In genomic region chr13:14618724-14619123, GRCm38 (mm10) we compare ENCODE assay signal across 8 mouse cellular contexts. TPM values are rescaled to one million over a fixed set of nuclear protein-coding genes. Genes with fewer than 3 reads are reported as not detected.
A peak's percentile ranks its signal among the peaks of the same experiment; 100 is the strongest.
DNase-seq lines count a peak whose midpoint lies in the region; ATAC-seq and TF ChIP-seq lines count a peak whose summit lies in the region.

No protein-coding gene starts in this region.

- H3K9me3 ChIP-seq in heart, embryonic 16.5 days (replicated peaks; ENCODE audit: control insufficient read depth, low read length) = no peaks in the 10 kb centered on the region
- H3K9me3 ChIP-seq in neural tube, embryonic 15.5 days (replicated peaks) = no peaks in the 10 kb centered on the region

- no peak overlapping the region for H3K4me2 ChIP-seq in heart, embryonic 16.5 days (ENCODE audit: low read depth, low read length)
- H3K4me2 ChIP-seq in neural tube, embryonic 15.5 days = no peak overlapping the region

- peak; percentile 54 to 62 for DNase-seq in adrenal gland, adult 18-20 months (ENCODE audit: low spot score in 2 of 2)
- DNase-seq in embryo, embryonic 10.5 days (ENCODE audit: low spot score) = peak; percentile 74
- peak; percentile 74 to 88 for DNase-seq in kidney, postnatal 36 days
- peak; percentile 64 for DNase-seq in lung, adult 2 months
- DNase-seq in thymus, postnatal 10 days (ENCODE audit: low spot score in 2 of 2) = peak; percentile 52 to 74

- no peaks in the 10 kb centered on the region for H3K27me3 ChIP-seq in heart, embryonic 16.5 days (ENCODE audit: control insufficient read depth, insufficient read depth, low read length)
- no peaks in the 10 kb centered on the region for H3K27me3 ChIP-seq in neural tube, embryonic 15.5 days (replicated peaks)

- no peak for TF ChIP-seq POLR2A in lung, adult 2 months (IDR thresholded peaks at IDR 0.05; ENCODE audit: borderline replicate concordance, extremely low read depth, low read depth, low read length)

- no peak overlapping the region for H3K9ac ChIP-seq in heart, embryonic 16.5 days (ENCODE audit: low read length)
- H3K9ac ChIP-seq in neural tube, embryonic 15.5 days (replicated peaks) = no peak overlapping the region

- TF ChIP-seq CTCF in lung, adult 2 months (IDR thresholded peaks at IDR 0.05; ENCODE audit: insufficient read depth, low read length) = peak; percentile 63

- 23% methylated on average over 2 of the region's 2 CpGs for WGBS in heart, embryonic 16.5 days
- 18% methylated on average over 2 of the region's 2 CpGs for WGBS in lung, adult 2 months
- 36% methylated on average over 2 of the region's 2 CpGs for WGBS in neural tube, embryonic 15.5 days

- H3K27ac ChIP-seq in heart, embryonic 16.5 days (ENCODE audit: low read length) = no peak overlapping the region
- no peak overlapping the region for H3K27ac ChIP-seq in neural tube, embryonic 15.5 days (replicated peaks)

- peak; percentile 92 for ATAC-seq in CD4-positive, CD25-positive, alpha-beta regulatory T cell, adult 4 months
- ATAC-seq in heart, embryonic 16.5 days (replicated peaks; ENCODE audit: extremely low read depth, insufficient read depth, low FRiP score) = 0 out of 2 replicates have a peak, but pooled peaks have one; percentile 52
- ATAC-seq in neural tube, embryonic 15.5 days (ENCODE audit: low FRiP score) = peak; percentile 57; the same call in 1 of the 2 replicates

- H3K36me3 ChIP-seq in heart, embryonic 16.5 days (ENCODE audit: control insufficient read depth, insufficient read depth) = peaks cover 37% of the 10 kb centered on the region
- peaks cover 50% of the 10 kb centered on the region for H3K36me3 ChIP-seq in neural tube, embryonic 15.5 days

- peaks cover 6% of the 10 kb centered on the region; the same call in 1 of the 2 replicates for H3K4me1 ChIP-seq in heart, embryonic 16.5 days (ENCODE audit: control insufficient read depth, insufficient read depth, low read length)
- H3K4me1 ChIP-seq in lung, adult 2 months (ENCODE audit: control insufficient read depth, insufficient read depth, low read length) = no peaks in the 10 kb centered on the region; the same call in 1 of the 2 replicates
- H3K4me1 ChIP-seq in neural tube, embryonic 15.5 days = peaks cover 5% of the 10 kb centered on the region; the same call in 1 of the 2 replicates

- no peak overlapping the region for H3K4me3 ChIP-seq in heart, embryonic 16.5 days (ENCODE audit: low read length)
- no peak overlapping the region for H3K4me3 ChIP-seq in lung, adult 2 months (replicated peaks; ENCODE audit: extremely low read depth, low read depth, low read length)
- no peak overlapping the region for H3K4me3 ChIP-seq in neural tube, embryonic 15.5 days (replicated peaks)

RNA-seq across cellular contexts. Expression of gene Psma2, which starts 5.7 kb away (rescaled TPM):
- polyA plus RNA-seq in CD4-positive, CD25-positive, alpha-beta regulatory T cell, adult 4 months (2017; shearing (Covaris generic)) = 100 to 1,000 TPM; 145 to 178 TPM
- 100 to 1,000 TPM in 1 of 2 experiments, 10 to 100 TPM in 1; 99.6 to 116 TPM for total RNA-seq in adrenal gland, adult 18-20 months (2021)
- polyA plus RNA-seq in heart, embryonic 16.5 days (2015; fragmentation: Nextera tagmentation; extraction: Ambion mirVana) = 148 and 155 TPM in 2 replicates
- 22.8 and 38.8 TPM in 2 replicates for polyA plus RNA-seq in lung, adult 2 months (2012; rRNA removed)
- 175 and 187 TPM in 2 replicates for polyA plus RNA-seq in neural tube, embryonic 15.5 days (2015; fragmentation: Nextera tagmentation; extraction: Ambion mirVana)

RNA-seq across cellular contexts. Expression of gene Mrpl32, which starts 5.8 kb away (rescaled TPM):
- 100 to 1,000 TPM; 120 to 137 TPM for polyA plus RNA-seq in CD4-positive, CD25-positive, alpha-beta regulatory T cell, adult 4 months (2017; shearing (Covaris generic))
- 10 to 100 TPM; 49.3 to 66.4 TPM for total RNA-seq in adrenal gland, adult 18-20 months (2021)
- 103 and 113 TPM in 2 replicates for polyA plus RNA-seq in heart, embryonic 16.5 days (2015; fragmentation: Nextera tagmentation; extraction: Ambion mirVana)
- 4.3 and 4.6 TPM in 2 replicates for polyA plus RNA-seq in lung, adult 2 months (2012; rRNA removed)
- 112 and 127 TPM in 2 replicates for polyA plus RNA-seq in neural tube, embryonic 15.5 days (2015; fragmentation: Nextera tagmentation; extraction: Ambion mirVana)

RNA-seq across cellular contexts. Expression of gene AW209491, which starts 11.2 kb away (rescaled TPM):
- 10 to 100 TPM; 29.5 to 38.4 TPM for polyA plus RNA-seq in CD4-positive, CD25-positive, alpha-beta regulatory T cell, adult 4 months (2017; shearing (Covaris generic))
- total RNA-seq in adrenal gland, adult 18-20 months (2021) = 10 to 100 TPM; 21.4 TPM
- polyA plus RNA-seq in heart, embryonic 16.5 days (2015; fragmentation: Nextera tagmentation; extraction: Ambion mirVana) = 17.5 and 19.2 TPM in 2 replicates
- 3.1 and 4.8 TPM in 2 replicates for polyA plus RNA-seq in lung, adult 2 months (2012; rRNA removed)
- polyA plus RNA-seq in neural tube, embryonic 15.5 days (2015; fragmentation: Nextera tagmentation; extraction: Ambion mirVana) = 41.7 and 44.5 TPM in 2 replicates

Comparison
In these comparisons a context has a peak if more than half of its experiments do, and no peak if none do; other contexts are left out.
1. RNA of gene Mrpl32, which starts 5.8 kb away (polyA plus RNA-seq): 120 to 137 TPM in CD4-positive, CD25-positive, alpha-beta regulatory T cell, adult 4 months, 112 to 127 TPM in neural tube, embryonic 15.5 days and 103 to 113 TPM in heart, embryonic 16.5 days; 4.3 to 4.6 TPM in lung, adult 2 months; every median in the first group is over 10 times any median in the second.
2. Peak in every context shown above with its lines, with median percentiles within 50 percentile points of each other: ATAC-seq and DNase-seq.